Mouse (Mus musculus): ENCODE results near the gene Olfr222. TPM values are rescaled to one million over a fixed set of nuclear protein-coding genes. Genes with fewer than 3 reads are reported as not detected.
"Not testable (repeated sequence)": the region's sequence is repeated elsewhere in the genome, so short reads cannot be mapped to it uniquely, and the experiment has no call there.

The Olfr222 gene
- total RNA-seq (2021): not detected

DNA sequence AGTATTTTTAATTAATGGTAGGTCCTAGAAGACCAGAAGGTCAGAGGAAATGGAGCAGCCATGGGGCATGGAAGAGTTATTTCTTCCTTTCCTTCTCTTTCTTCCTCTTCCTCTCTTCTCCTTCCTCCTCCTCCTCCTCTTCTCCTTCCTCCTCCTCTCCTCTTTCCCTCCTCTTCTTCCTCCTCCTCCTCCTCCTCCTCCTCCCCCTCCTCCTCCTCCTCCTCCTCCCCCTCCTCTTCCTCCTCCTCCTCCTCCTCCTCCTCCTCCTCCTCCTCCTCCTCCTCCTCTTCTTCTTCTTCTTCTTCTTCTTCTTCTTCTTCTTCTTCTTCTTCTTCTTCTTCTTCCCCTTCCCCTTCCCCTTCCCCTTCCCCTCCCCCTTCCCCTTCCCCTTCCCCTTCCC lies at the start of gene Olfr222:
Gene Olfr222 (minus strand): TSS at position 101 of the 400 bp plus-strand sequence.
- DNase-seq (ENCODE audit: low spot score); intact Hi-C loops (cut with DNase I): not testable (repeated sequence)

DNA sequence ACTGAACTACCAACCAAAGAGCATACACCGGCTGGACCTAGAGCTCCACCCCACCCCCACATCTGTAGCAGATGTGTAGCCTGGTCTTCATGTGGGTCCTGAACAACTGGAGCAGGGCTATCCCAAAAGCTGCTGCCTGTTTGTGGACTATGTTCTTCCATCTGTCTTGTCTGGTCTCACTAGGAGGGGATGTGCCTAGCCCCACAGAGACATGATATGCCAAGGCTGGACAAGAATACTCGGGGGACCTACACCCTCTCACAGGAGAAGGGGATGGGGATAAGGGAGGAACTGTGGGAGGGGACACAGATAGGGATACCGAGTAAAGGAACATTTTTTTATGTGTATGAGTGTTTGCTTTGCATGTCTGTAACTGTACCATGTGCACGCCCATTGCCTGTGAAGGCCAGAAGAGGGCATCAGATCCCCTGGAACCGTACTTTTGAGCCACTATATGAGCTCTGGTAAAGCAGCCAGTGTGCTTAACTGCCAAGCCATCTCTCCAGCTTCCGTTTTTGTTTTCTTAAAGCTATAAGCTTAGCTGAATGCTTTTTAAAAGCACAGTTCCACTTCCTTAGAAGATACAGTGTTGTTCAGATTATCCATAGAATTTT lies 48.1 kb upstream of the Olfr222 start:
- no peak for DNase-seq (ENCODE audit: low spot score)
- intact Hi-C loops (cut with DNase I): loop anchor here (1.0 kb wide), 2 partner anchors 122 to 154 kb away; no protein-coding TSS in a partner anchor

DNA sequence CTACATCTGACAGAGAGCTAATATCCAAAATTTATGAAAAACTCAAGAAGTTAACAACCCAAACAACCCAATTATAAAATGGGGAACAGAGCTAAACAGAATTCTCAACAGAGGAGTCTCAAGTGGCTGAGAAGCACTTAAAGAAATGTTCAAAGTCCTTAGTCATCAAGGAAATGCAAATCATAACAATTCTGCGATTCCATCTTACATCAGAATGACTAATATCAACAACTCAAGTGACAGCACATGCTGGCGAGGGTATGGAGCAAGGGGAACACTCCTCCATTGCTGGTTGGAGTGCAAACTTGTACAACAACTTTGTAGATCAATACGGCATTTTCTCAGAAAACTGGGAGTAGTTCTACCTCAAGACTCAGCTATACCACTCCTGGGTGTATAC lies 46.2 kb upstream of the Olfr222 start:
- DNase-seq (ENCODE audit: low spot score): no peak
- intact Hi-C loops (cut with DNase I): no loop called here

DNA sequence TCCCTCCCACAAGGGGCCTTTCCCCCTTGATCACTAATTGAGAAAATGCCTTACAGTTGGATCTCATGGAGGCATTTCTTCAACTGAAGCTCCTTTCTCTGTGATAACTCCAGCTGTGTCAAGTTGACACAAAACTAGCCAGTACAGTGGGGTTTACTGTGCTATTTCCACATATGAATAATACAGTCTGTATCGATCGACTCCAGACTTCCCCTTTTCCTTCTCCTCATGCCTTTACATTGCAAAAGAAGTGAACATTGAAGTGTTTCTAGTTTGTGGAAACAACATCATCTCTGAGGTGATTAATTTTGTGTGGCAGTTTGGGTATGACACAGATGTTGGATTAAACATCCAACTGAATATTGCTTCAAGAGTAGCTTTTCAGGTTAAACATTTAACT lies 41.0 kb upstream of the Olfr222 start:
- DNase-seq (ENCODE audit: low spot score); intact Hi-C loops (cut with DNase I): not testable (repeated sequence)

DNA sequence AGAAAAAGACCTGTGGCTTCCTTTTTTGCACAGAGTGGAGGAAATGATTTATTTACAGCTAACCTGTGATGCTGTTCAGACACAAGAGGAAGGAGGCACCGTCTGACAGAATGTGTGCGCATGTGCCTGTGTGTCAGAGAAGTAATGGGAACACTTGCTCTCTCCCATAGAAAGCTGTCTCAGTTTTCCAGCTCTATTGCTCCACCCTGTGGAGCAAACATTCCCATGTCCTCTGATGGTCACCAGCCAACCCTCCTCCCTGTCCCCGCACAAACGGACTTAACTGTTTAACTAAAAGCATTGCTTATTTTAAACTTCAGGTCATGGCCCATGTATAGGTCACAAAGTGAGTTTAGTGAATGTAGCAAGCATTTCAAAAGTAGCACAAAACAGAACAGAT lies 38.1 kb upstream of the Olfr222 start:
- intact Hi-C loops (cut with DNase I): no loop called here
- no peak for DNase-seq (ENCODE audit: low spot score)

DNA sequence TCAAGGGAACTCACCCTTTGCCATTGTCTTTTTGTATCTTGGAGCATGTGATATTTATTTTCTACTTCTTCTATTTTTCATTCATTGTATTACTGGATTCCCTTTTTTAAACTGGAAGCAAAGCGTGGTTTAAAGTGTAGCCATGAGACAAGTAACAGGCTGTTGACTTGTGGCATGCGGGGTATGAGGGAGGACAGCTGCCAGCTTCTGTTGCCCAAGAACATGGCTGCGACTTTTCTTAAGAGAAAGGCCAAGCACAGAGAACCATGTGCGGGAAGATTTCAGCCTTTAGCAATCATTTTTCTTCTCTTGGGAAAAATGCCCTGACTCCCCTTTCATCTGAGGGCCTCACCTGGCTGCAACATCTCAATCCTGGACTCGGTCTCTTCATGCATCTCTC lies 35.6 kb upstream of the Olfr222 start:
- no peak for DNase-seq (ENCODE audit: low spot score)
- intact Hi-C loops (cut with DNase I): loop anchor here (2.0 kb wide), 1 partner anchor 87 kb away; no protein-coding TSS in a partner anchor

DNA sequence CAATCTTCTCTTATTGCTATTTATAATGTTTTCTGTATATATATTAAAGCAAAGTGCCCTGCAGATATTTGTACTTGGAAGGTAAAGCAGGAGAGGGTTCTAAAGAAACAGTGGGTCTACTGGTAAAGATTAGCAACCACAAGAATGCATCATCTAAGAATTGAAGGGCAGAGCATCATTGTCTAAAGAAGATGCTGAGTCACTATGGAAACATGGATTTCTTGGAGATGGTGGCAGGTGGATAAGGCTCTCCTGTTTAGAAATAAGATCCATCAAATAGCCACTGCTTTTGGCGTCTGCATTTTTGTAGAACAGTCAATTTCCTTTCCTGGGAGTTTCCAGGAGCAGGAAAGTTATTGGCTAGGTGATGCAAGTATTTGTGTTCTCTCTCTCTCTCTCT lies 26.3 kb upstream of the Olfr222 start:
- no peak for DNase-seq (ENCODE audit: low spot score)
- intact Hi-C loops (cut with DNase I): no loop called here

DNA sequence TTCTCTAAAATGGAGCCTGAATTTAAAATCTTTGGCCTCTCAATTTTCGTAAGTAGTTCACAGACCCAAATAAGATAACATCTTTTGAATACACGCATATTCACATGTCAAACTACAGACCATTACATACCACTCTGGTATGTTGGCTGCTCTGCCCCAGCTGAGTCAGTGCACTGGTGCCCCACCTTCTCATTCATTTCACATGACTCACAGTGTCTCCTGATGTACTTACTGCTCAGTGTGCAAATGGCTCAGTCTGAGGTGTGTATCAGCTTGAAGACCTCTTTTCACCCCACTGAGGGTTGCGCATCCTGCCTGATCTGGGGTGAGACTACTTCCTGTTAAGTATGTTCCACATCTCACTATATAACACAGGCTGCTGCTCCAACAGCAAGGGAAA lies 24.8 kb upstream of the Olfr222 start:
- DNase-seq (ENCODE audit: low spot score): no peak
- intact Hi-C loops (cut with DNase I): no loop called here

DNA sequence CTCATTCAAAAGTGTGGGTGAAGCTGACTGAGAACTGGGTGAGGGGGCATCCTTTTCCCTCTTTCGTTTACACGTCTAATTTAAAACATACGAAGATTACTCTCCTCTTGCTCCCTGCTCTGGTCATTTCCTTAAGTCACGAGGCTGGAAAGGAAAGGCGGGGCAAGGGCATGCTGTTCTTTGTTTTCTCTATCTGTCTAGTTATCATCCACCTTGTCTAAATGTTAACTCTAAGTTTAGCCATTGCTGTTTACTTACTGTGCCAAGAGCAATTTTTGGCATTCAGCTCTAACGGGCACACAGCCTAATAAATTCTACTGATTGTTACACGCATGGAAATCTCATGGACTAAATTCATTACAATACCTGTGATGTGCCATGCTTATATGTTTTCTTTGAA lies 23.2 kb upstream of the Olfr222 start:
- intact Hi-C loops (cut with DNase I): no loop called here
- no peak for DNase-seq (ENCODE audit: low spot score)

DNA sequence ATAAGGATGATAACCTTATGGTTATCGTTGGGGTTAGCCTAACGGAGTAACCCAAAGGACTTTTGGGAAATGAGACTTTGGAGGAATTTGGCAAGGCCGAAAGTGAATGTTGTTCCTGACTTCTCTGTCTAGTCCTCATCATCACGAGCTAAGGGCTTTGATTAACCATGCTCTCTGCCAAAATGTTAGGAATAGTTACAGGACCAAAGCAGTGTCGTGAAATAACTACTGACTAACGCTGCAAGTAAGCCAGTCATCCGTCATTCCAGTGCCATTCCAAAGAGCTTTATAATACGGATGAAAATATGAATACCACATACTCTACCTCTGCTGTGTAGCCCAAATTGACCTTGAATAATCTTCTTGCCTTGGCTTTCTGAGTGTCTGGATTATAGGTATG lies 20.9 kb upstream of the Olfr222 start:
- intact Hi-C loops (cut with DNase I): no loop called here
- no peak for DNase-seq (ENCODE audit: low spot score)

DNA sequence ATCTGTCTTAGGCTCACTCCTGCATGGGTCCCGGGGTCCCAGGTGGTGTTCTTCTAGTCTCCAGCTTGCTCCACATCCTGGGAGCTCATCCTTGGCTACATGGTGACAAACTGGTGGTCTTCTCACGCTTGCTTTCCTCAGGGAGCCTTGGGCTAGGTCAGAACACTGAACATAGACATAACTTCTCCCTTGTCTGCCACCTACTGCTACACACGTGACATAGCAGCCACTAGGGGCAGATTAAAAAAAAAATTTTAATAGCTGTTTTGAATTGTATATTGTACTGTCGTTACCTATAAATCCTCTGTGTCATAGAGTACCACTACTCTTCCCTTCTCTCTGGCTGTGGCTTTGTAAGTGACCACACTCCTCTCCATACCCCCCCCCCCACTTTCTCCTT lies 20.1 kb upstream of the Olfr222 start:
- no peak for DNase-seq (ENCODE audit: low spot score)
- intact Hi-C loops (cut with DNase I): no loop called here

DNA sequence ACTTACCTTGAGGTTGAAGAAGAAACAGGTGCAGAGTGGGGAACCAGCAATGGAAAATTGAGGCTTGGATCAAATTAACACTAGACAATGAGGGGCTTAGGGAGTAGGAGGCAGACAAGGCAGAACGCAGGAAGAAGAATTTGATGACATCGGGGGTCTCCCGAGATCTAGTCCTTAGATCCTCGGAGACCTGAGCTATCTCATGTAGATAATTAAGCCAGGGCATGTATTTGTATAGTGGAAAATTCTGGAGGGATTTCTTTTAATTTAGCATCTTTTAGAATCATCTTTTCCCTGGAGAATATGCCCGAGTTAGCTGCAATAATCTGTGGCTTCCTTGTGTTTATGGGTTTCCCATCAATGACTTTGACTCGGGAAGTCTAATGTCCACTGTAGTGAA lies 17.2 kb upstream of the Olfr222 start, which contains the start of gene Olfr223:
Gene Olfr223 (minus strand): TSS at position 101 of the 400 bp plus-strand sequence.
- DNase-seq (ENCODE audit: low spot score): no peak
- intact Hi-C loops (cut with DNase I): no loop called here

DNA sequence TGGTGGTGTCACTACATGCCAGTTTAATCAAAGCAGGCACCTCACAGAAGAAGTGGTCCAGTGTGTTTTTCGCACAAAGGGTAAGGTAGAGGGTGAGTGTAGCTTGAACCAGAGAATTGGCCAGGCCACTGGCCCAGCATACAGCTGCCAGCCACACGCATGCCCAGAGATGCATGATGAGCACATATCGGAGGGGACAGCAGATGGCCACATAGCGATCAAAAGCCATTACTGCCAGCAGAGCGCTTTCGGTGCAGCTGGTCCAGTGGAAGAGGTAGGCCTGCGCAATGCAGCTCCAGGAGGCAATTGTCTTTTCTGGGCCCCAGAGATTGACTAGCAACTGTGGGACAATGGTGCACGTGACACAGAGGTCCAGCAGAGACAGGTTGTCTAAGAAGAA lies 13.5 kb upstream of the Olfr222 start:
- intact Hi-C loops (cut with DNase I): no loop called here
- no peak for DNase-seq (ENCODE audit: low spot score)

DNA sequence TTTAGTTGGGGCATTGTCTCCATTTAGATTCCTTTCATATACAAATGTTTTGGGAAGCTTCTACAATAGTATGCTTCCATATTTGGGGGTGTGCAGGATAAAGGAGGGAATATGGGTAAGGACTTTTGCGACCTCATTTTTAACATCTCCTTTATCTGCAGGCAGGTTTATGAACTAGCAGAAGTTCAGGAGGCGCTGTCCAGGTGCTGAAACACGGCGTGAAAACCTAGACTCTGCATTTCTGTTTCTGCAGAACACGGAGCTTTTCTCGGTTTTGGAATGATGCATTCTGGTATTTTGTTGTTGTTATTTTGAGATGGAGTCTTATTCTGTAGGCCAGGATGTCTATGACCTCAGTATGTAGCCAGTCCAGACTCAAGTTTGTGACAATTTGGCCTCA lies 8.5 kb upstream of the Olfr222 start:
- intact Hi-C loops (cut with DNase I): no loop called here
- no peak for DNase-seq (ENCODE audit: low spot score)

DNA sequence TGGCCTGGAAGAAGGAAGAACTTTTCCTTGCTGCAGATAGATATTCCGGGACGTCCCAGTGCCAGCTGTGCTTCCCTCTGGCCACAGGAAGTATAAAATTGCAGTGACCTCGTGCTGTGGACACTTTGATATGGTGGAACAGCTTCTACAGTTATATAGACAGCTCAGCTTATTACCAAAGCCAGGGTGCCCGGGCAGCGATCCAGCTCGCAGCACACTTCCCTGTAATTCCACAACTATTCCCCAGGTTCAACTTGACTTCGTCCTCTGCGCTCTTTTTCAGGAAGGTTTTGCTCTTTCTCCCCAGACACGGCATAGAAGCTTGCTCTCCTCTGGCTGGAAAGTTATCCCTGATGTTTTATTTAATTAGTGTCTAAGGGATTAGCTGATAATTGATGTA lies 309 bp downstream of the Olfr222 start:
- DNase-seq (ENCODE audit: low spot score): no peak
- intact Hi-C loops (cut with DNase I): no loop called here

DNA sequence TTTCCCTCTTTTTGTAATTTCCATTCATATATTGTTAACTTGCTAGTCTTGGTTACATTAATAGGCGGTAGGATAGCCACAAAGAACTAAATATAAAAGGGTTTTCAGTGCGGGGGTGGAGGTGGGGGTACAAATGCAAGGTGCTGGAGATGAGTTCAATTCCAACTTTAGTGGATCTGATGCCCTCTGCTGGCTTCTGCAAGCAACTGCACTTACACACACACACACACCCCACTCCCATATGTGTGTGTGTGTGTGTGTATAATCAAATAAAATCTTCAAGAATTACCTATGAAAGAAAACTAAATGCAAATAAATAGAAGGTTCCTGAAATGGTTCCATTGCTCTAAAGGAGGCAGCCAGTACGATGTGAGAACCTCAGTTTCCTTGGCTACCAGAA lies 6.7 kb downstream of the Olfr222 start:
- intact Hi-C loops (cut with DNase I): loop anchor here (1.0 kb wide), 1 partner anchor 44 kb away; no protein-coding TSS in a partner anchor
- no peak for DNase-seq (ENCODE audit: low spot score)

DNA sequence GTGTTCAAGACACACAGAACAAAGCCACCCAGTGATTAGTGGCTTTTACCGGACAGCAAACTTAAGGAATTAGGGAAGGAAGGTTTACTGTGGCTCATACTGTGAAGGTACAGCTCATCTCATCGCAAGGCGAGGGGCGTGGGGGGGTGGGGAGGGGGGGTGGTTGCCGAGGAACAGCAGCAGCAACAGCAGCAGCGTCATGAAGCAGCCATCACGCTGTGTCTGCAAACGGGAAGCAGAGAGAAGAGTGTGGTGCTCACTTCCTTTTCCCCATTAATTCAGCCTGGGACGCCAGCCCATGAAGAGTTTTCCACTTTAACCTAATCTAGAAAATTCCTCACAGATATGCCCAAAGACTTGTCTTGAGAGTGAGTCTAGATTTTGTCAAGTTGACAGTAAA lies 13.2 kb downstream of the Olfr222 start:
- DNase-seq (ENCODE audit: low spot score): no peak
- intact Hi-C loops (cut with DNase I): no loop called here

DNA sequence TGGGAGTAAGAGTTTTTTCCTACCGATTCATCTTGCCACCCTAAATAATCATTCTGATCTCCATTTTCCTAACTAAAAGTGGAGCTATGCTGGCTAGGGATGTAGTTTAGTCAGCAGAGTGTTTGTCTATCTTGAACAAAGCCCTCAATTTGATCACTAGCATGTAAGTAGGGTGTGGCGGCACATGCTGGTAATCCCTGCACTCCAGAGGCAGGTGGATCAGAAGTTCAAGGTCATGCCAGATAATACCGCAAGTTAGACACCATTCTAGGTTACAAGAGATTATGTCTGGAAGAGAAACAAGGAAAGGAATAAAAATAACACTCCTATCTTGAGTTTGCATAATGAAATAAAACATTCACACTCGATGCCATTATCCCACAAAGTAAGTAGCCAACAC lies 13.7 kb downstream of the Olfr222 start:
- intact Hi-C loops (cut with DNase I): no loop called here
- DNase-seq (ENCODE audit: low spot score): no peak

DNA sequence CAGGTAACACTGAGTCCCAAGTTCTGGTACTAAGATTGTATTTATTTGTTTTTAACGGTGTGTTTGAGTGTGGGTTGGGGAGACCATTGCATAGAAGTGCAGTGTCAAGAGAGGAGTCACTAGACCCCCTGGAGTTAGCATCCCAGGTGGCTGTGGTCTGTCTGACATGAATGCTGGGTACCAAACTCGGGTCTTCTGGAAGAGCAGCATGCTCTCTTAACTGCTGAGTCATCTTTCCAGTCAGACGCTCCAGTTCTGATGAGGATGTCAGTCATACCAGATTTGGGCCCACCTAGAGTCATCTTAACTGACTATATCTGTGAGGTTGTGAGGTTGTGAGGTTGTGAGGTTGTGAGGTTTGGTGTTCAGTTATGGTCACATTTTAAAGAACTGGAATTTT lies 15.1 kb downstream of the Olfr222 start:
- no peak for DNase-seq (ENCODE audit: low spot score)
- intact Hi-C loops (cut with DNase I): no loop called here

DNA sequence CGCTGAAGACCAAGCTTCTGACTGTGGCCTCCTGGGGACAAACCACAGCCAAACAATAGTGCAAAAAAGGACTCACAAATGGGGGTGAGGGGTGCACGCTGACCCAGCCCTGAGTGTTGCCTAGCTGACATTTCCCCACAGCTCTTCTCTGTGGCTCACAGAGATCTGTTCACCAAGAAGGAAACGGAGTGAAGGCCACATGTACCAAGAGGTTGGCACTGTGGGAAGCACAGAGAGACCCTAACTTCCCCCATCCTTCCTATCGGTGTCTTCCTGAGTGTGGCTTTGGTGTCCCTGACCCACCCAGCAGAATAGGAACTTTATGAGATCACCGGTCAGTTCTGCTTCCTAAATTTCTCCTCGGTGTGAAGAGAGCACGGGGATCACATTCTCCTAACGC lies 21.5 kb downstream of the Olfr222 start:
- DNase-seq (ENCODE audit: low spot score): no peak
- intact Hi-C loops (cut with DNase I): no loop called here

DNA sequence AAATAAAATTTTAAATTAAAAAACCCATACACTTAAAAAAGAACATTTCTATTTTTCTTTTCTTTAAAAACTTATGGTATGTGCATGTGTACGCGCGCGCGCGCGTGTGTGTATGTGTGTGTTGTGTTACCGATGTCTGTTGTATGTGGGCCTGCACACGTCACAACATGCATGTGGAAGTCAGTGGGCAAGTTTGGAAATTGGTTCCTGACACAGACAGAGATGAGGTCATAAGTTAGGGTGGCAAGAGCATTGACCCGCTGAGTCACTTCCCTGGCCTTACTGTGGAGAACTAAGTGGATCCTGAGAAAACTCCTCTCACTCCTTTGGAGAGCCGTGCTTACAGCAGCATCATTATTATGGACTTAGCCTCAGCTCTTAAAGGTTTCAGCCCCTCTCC lies 21.9 kb downstream of the Olfr222 start:
- intact Hi-C loops (cut with DNase I): no loop called here
- DNase-seq (ENCODE audit: low spot score): no peak

DNA sequence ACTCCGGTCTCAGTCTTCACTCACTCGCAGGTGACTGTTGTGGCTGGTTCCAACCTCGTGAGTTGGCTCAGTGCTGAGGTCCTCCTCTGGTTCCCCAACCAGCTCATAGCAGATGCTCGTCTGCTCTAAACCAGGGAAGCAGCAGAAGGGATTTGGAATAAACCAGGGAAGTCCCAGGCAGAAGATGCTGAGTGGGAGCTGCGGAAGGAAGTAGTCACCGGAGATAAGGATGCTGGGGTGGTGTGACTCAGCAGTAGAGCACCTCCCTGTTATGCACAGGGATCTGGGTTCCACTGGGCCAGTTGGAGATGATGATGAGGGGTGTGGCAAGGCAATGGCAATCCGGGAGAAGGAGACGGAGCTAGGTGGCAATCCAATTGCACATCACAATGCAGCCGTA lies 32.0 kb downstream of the Olfr222 start:
- intact Hi-C loops (cut with DNase I): no loop called here
- DNase-seq (ENCODE audit: low spot score): no peak
